Comparison of ENCODE assay signal across 17 mouse cellular contexts in the genomic region with DNA sequence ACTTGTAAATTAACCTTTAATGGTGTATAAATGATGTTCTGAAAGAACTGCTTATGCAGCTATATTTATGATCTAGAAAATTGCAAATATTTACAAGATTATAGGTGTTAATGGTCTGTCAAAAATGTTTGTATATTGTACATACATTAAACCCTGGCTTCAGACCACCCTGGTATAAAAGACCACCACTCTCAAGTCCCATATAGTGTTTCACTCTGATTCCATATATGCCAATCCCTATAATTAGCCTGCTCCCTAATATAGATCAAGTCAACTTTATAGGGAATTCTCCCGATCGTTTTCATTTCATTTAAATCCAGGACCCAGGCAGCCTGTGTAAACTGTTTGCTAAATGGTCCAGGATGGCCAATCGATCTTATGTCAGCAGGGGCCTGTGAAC.
"Had no signal": no experiment of that assay in that cellular context is flagged by ENCODE, and none has a peak within 500 bp of the region (broad histone marks: within the 10 kb centered on the region; RNA-seq: fewer than 3 reads in every experiment).

No protein-coding gene starts in this region.

- H3K4me1 ChIP-seq: liver, embryonic 13.5 days; liver, embryonic 15.5 days; megakaryocyte, embryonic 14.5 days; stomach, embryonic 15.5 days had no signal

- DNase-seq: liver, embryonic 13.5 days; liver, postnatal 0 days; lung, postnatal 36 days; right cerebral cortex, postnatal 14 days; thymus, adult 2 months; thymus, postnatal 25 days; thymus, postnatal 4 days had no signal

- H3K36me3 ChIP-seq: liver, embryonic 13.5 days; liver, embryonic 15.5 days; midbrain, embryonic 13.5 days; midbrain, embryonic 15.5 days; neural tube, embryonic 12.5 days; stomach, embryonic 15.5 days had no signal

- H3K9ac ChIP-seq: liver, embryonic 13.5 days; liver, embryonic 15.5 days; liver, postnatal 0 days; midbrain, embryonic 13.5 days; midbrain, embryonic 15.5 days; neural tube, embryonic 12.5 days; stomach, embryonic 15.5 days had no signal

- ATAC-seq: liver, postnatal 0 days; lung, postnatal 0 days; midbrain, embryonic 13.5 days; midbrain, embryonic 15.5 days had no signal

- H3K27me3 ChIP-seq: liver, embryonic 13.5 days; liver, embryonic 15.5 days; megakaryocyte, embryonic 14.5 days; midbrain, embryonic 13.5 days; midbrain, embryonic 15.5 days; neural tube, embryonic 12.5 days; stomach, embryonic 15.5 days had no signal

- H3K9me3 ChIP-seq: liver, embryonic 13.5 days; liver, embryonic 15.5 days; megakaryocyte, embryonic 14.5 days; midbrain, embryonic 13.5 days; midbrain, embryonic 15.5 days; neural tube, embryonic 12.5 days; stomach, embryonic 15.5 days had no signal

- H3K27ac ChIP-seq: liver, embryonic 13.5 days; liver, embryonic 15.5 days; macrophage; midbrain, embryonic 15.5 days; neural tube, embryonic 12.5 days; stomach, embryonic 15.5 days; stomach, postnatal 0 days had no signal

- H3K4me2 ChIP-seq: liver, embryonic 11.5 days; liver, embryonic 13.5 days; liver, embryonic 15.5 days; midbrain, embryonic 13.5 days; midbrain, embryonic 15.5 days; neural tube, embryonic 12.5 days; stomach, embryonic 15.5 days had no signal

- H3K4me3 ChIP-seq: liver, embryonic 13.5 days; liver, embryonic 15.5 days; megakaryocyte, embryonic 14.5 days; midbrain, embryonic 13.5 days; midbrain, embryonic 15.5 days; neural tube, embryonic 12.5 days; stomach, embryonic 15.5 days had no signal
